Mouse (Mus musculus): ENCODE measurements around the gene Fnip2. TPM values are rescaled to one million over a fixed set of nuclear protein-coding genes. Genes with fewer than 3 reads are reported as not detected.

Fnip2 gene
- polyA plus RNA-seq, 1 experiment from 2014 or later = 9.4 TPM

GRCm38 (mm10) chr3:79413492-79413891 is 154.1 kb downstream of the Fnip2 start:
- no peaks in the 10 kb centered on the region for H3K36me3 ChIP-seq (ENCODE audit: control insufficient read depth, insufficient read depth, low read length)
- ATAC-seq (replicated peaks; ENCODE audit: low FRiP score) = no peak
- H3K9ac ChIP-seq (ENCODE audit: low read length) = no peak overlapping the region
- H3K27me3 ChIP-seq (ENCODE audit: control insufficient read depth, insufficient read depth, low read length) = no peaks in the 10 kb centered on the region
- no peaks in the 10 kb centered on the region for H3K9me3 ChIP-seq (ENCODE audit: control insufficient read depth, low read length)
- H3K4me1 ChIP-seq (replicated peaks; ENCODE audit: control insufficient read depth, insufficient read depth, low read length) = peaks cover 5% of the 10 kb centered on the region; the same call in 1 of the 2 replicates
- H3K4me2 ChIP-seq (ENCODE audit: low read depth, low read length, severe bottlenecking) = no peak overlapping the region
- no peak overlapping the region for H3K27ac ChIP-seq (ENCODE audit: low read depth, low read length)
- H3K4me3 ChIP-seq (ENCODE audit: low read depth, low read length) = no peak overlapping the region
- WGBS = 95% methylated on average over 1 of the region's 1 CpGs
- no peak for DNase-seq (ENCODE audit: low spot score)

GRCm38 (mm10) chr3:79411666-79412065 is 155.9 kb downstream of the Fnip2 start:
- Histone ChIP-seq H3K9ac (ENCODE audit: low read length) (no peak overlapping the region), H3K9me3 (ENCODE audit: control insufficient read depth, low read length) (no peaks in the 10 kb centered on the region), H3K27ac (ENCODE audit: low read depth, low read length) (no peak overlapping the region), H3K27me3 (ENCODE audit: control insufficient read depth, insufficient read depth, low read length) (no peaks in the 10 kb centered on the region), H3K4me2 (ENCODE audit: low read depth, low read length, severe bottlenecking) (no peak overlapping the region), H3K4me1 (replicated peaks; ENCODE audit: control insufficient read depth, insufficient read depth, low read length) (peaks cover 3% of the 10 kb centered on the region; the same call in 1 of the 2 replicates), H3K36me3 (ENCODE audit: control insufficient read depth, insufficient read depth, low read length) (no peaks in the 10 kb centered on the region), H3K4me3 (ENCODE audit: low read depth, low read length) (no peak overlapping the region)
- ATAC-seq (replicated peaks; ENCODE audit: low FRiP score) (no peak), DNase-seq (ENCODE audit: low spot score) (no peak)
- 73% methylated on average over 2 of the region's 2 CpGs for WGBS

GRCm38 (mm10) chr3:79410629-79410995 is 157.0 kb downstream of the Fnip2 start:
- H3K9ac ChIP-seq (ENCODE audit: low read length) = no peak overlapping the region
- peaks cover 3% of the 10 kb centered on the region; the same call in 1 of the 2 replicates for H3K4me1 ChIP-seq (replicated peaks; ENCODE audit: control insufficient read depth, insufficient read depth, low read length)
- H3K9me3 ChIP-seq (ENCODE audit: control insufficient read depth, low read length) = no peaks in the 10 kb centered on the region
- no peaks in the 10 kb centered on the region for H3K36me3 ChIP-seq (ENCODE audit: control insufficient read depth, insufficient read depth, low read length)
- 34% methylated on average over 5 of the region's 5 CpGs for WGBS
- no peaks in the 10 kb centered on the region for H3K27me3 ChIP-seq (ENCODE audit: control insufficient read depth, insufficient read depth, low read length)
- H3K4me3 ChIP-seq (ENCODE audit: low read depth, low read length) = no peak overlapping the region
- no peak overlapping the region for H3K4me2 ChIP-seq (ENCODE audit: low read depth, low read length, severe bottlenecking)
- H3K27ac ChIP-seq (ENCODE audit: low read depth, low read length) = no peak overlapping the region
- peak; percentile 49; the same call in 1 of the 2 replicates for ATAC-seq (replicated peaks; ENCODE audit: low FRiP score)
- no peak for DNase-seq (ENCODE audit: low spot score)

- peaks cover 3% of the 10 kb centered on the region; the same call in 1 of the 2 replicates for H3K4me1 ChIP-seq (replicated peaks; ENCODE audit: control insufficient read depth, insufficient read depth, low read length)
- no peak overlapping the region for H3K27ac ChIP-seq (ENCODE audit: low read depth, low read length)
- H3K27me3 ChIP-seq (ENCODE audit: control insufficient read depth, insufficient read depth, low read length) = no peaks in the 10 kb centered on the region
- no peak overlapping the region for H3K4me3 ChIP-seq (ENCODE audit: low read depth, low read length)
- no peak overlapping the region for H3K9ac ChIP-seq (ENCODE audit: low read length)
- no peaks in the 10 kb centered on the region for H3K9me3 ChIP-seq (ENCODE audit: control insufficient read depth, low read length)
- ATAC-seq (replicated peaks; ENCODE audit: low FRiP score) (peak; percentile 83), DNase-seq (ENCODE audit: low spot score) (peak; percentile 75)
- no peaks in the 10 kb centered on the region for H3K36me3 ChIP-seq (ENCODE audit: control insufficient read depth, insufficient read depth, low read length)
- no peak overlapping the region for H3K4me2 ChIP-seq (ENCODE audit: low read depth, low read length, severe bottlenecking)
- 28% methylated on average over 10 of the region's 10 CpGs for WGBS
Measured at GRCm38 (mm10) chr3:79409927-79410628, 157.5 kb downstream of the Fnip2 start.

- Histone ChIP-seq H3K27me3 (ENCODE audit: control insufficient read depth, insufficient read depth, low read length) (no peaks in the 10 kb centered on the region), H3K27ac (ENCODE audit: low read depth, low read length) (no peak overlapping the region), H3K4me2 (ENCODE audit: low read depth, low read length, severe bottlenecking) (no peak overlapping the region), H3K4me3 (ENCODE audit: low read depth, low read length) (no peak overlapping the region), H3K4me1 (replicated peaks; ENCODE audit: control insufficient read depth, insufficient read depth, low read length) (peaks cover 3% of the 10 kb centered on the region; the same call in 1 of the 2 replicates), H3K9ac (ENCODE audit: low read length) (no peak overlapping the region), H3K36me3 (ENCODE audit: control insufficient read depth, insufficient read depth, low read length) (no peaks in the 10 kb centered on the region), H3K9me3 (ENCODE audit: control insufficient read depth, low read length) (no peaks in the 10 kb centered on the region)
- DNase-seq (ENCODE audit: low spot score) = no peak
- no peak for ATAC-seq (replicated peaks; ENCODE audit: low FRiP score)
- WGBS = 53% methylated on average over 4 of the region's 4 CpGs
Measured at GRCm38 (mm10) chr3:79408546-79408945, 159.1 kb downstream of the Fnip2 start.

Other genes starting within 250 kb of the Fnip2 start
- not detected in 2 replicates for gene Gm17359, start 231.1 kb downstream of the Fnip2 start, polyA plus RNA-seq (2014; fragmentation: Nextera tagmentation; extraction: Ambion mirVana)
- 192 and 201 TPM in 2 replicates for gene Ppid, start 23.5 kb upstream of the Fnip2 start, polyA plus RNA-seq (2014; fragmentation: Nextera tagmentation; extraction: Ambion mirVana)
- gene 4930579G24Rik, start 61.3 kb upstream of the Fnip2 start, polyA plus RNA-seq (2014; fragmentation: Nextera tagmentation; extraction: Ambion mirVana) = 20.4 and 21.8 TPM in 2 replicates
- 43.9 and 47.3 TPM in 2 replicates for gene Etfdh, start 61.7 kb upstream of the Fnip2 start, polyA plus RNA-seq (2014; fragmentation: Nextera tagmentation; extraction: Ambion mirVana)
- gene Rxfp1, start 170.1 kb upstream of the Fnip2 start, polyA plus RNA-seq (2014; fragmentation: Nextera tagmentation; extraction: Ambion mirVana) = 0.09 TPM in 1 of 2 replicates, not detected in the other

Measured in forebrain, embryonic 11.5 days (tissue).